Mouse (Mus musculus) neural tube, embryonic 12.5 days (tissue): Measurements from ENCODE around the gene Ntsr1. TPM values are rescaled to one million over a fixed set of nuclear protein-coding genes. Genes with fewer than 3 reads are reported as not detected.

Experiments
- ATAC-seq: fragments of 200-750 bp; cut with Nextera tagmentation; 2 replicates; pipeline ENCODE4 v1.8.0; 2017; ENCODE audit warnings: low read depth, mild to moderate bottlenecking, moderate TSS enrichment, moderate library complexity; ENCODE audit not compliant: low FRiP score
- H3K27ac ChIP-seq: fragments of 300-500 bp; sonication (generic); 2 replicates; pipeline ENCODE4 v1.5.1; 2016
- H3K27me3 ChIP-seq: fragments of 300-500 bp; sonication (generic); replicated peaks from 2 replicates; pipeline ENCODE4 v1.6.1; 2016; ENCODE audit warnings: mild to moderate bottlenecking
- H3K36me3 ChIP-seq: fragments of 300-500 bp; sonication (generic); 2 replicates; pipeline ENCODE4 v1.6.1; 2016; ENCODE audit warnings: mild to moderate bottlenecking
- H3K4me1 ChIP-seq: fragments of 300-500 bp; sonication (generic); 2 replicates; pipeline ENCODE4 v1.6.1; 2016
- H3K4me2 ChIP-seq: fragments of 300-500 bp; sonication (generic); replicated peaks from 2 replicates; pipeline ENCODE4 v1.6.1; 2016; ENCODE audit warnings: mild to moderate bottlenecking
- H3K4me3 ChIP-seq: fragments of 300-500 bp; sonication (generic); 2 replicates; pipeline ENCODE4 v1.5.1; 2016
- H3K9ac ChIP-seq: fragments of 300-500 bp; sonication (generic); 2 replicates; pipeline ENCODE4 v1.6.1; 2016; ENCODE audit warnings: mild to moderate bottlenecking
- H3K9me3 ChIP-seq: fragments of 300-500 bp; sonication (generic); 2 replicates; pipeline ENCODE4 v1.6.1; 2016; ENCODE audit warnings: mild to moderate bottlenecking
- WGBS: fragments of 180-500 bp; shearing (Covaris S2); methylation state at CpG from one replicate; pipeline ENCODE4 v1.1.7; 2016; 5-methylcytosine and 5-hydroxymethylcytosine counted together
- polyA plus RNA-seq: library from polyadenylated mRNA; unstranded; fragments of >200 nt; fragmentation: Nextera tagmentation; extraction: Ambion mirVana; gene quantifications from 2 replicates; pipeline ENCODE4 v1.2.1, GENCODE M21; 2016

Ntsr1 gene
- polyA plus RNA-seq, 1 experiment from 2014 or later, result 0.28 TPM

- peak; percentile 42 for ATAC-seq
- no peaks in the 10 kb centered on the region; the same call in 1 of the 2 replicates for H3K27me3 ChIP-seq
- H3K4me3 ChIP-seq, result no peak overlapping the region
- 5% methylated on average over 21 of the region's 21 CpGs for WGBS
- H3K36me3 ChIP-seq, result no peaks in the 10 kb centered on the region
- H3K4me2 ChIP-seq, result peak overlapping the region; percentile 6; the same call in 1 of the 2 replicates
- no peak overlapping the region for H3K9ac ChIP-seq
- H3K9me3 ChIP-seq, result no peaks in the 10 kb centered on the region
- H3K4me1 ChIP-seq, result peaks cover 3% of the 10 kb centered on the region; the same call in 1 of the 2 replicates
- H3K27ac ChIP-seq, result no peak overlapping the region
These were observed 27.3 kb upstream of the Ntsr1 start for GRCm38 (mm10) chr2:180472306-180473079.

DNA sequence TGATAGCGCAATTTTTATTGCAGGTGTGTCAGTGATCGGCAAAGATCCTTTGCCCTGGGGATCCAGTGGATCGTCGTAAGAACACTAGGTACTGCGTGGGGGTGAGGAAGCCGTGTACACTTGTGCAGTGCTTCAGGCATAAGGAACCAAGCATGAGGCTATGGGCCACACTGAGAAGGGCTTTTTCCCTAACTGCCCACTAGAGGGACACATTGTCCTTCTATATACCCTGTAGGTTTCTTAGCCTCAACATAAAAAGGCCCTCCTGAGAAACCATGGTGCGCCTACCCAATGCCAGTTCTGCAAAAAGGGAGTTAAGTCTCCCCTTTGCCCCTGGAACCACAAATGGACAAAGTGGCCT, 26.7 kb upstream of the Ntsr1 start:
- Histone ChIP-seq H3K27ac (no peak overlapping the region), H3K9me3 (no peaks in the 10 kb centered on the region), H3K27me3 (no peaks in the 10 kb centered on the region; the same call in 1 of the 2 replicates), H3K9ac (no peak overlapping the region), H3K4me3 (no peak overlapping the region), H3K4me1 (peaks cover 3% of the 10 kb centered on the region; the same call in 1 of the 2 replicates), H3K4me2 (0 out of 2 replicates have a peak overlapping the region, but pooled peaks have one; percentile 6), H3K36me3 (no peaks in the 10 kb centered on the region)
- 43% methylated on average over 7 of the region's 7 CpGs for WGBS
- ATAC-seq, result peak; percentile 77; the same call in 1 of the 2 replicates

DNA sequence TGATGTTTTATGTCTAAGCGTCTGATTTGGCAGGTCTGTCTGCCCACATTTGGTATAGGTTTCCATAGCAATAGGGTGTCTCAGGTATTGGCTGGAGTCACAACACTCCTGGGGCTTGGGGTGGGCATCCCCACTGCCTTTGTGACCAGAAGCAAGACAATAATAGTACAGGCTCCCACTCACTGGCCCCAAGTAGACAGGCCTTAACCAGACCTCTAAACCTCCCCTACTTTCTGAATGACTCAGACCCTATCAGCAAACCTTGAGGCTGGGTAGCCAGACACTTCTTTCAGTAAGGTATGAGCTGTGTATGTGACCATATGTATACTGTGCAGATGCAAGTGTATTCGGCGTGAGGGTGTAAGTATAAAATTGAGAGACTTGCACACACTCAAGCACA, 24.9 kb upstream of the Ntsr1 start:
- no peak for ATAC-seq
- no peaks in the 10 kb centered on the region for H3K9me3 ChIP-seq

DNA sequence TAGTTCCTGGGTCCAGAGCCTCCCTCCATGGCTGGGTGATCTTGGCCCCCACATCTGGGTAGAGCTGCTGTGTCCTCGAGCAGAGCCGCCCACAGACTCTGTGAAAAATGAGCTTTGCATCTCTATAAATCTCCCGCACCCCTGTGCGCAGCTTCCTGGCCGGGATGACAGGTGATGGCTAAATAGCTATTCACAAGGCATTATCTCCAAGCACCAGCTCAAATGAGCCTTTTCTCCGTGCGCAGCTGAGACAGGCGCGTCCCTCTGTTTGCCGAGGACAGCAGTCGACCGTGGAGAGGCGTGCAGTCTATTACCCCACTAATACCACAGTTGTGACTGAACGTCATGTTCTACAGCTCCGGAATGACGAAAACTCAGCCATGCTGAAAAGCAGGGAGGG, 17.5 kb upstream of the Ntsr1 start:
- H3K27me3 ChIP-seq, result no peaks in the 10 kb centered on the region; the same call in 1 of the 2 replicates
- H3K36me3 ChIP-seq, result no peaks in the 10 kb centered on the region
- H3K4me1 ChIP-seq, result peaks cover 16% of the 10 kb centered on the region
- no peak overlapping the region for H3K4me3 ChIP-seq
- H3K27ac ChIP-seq, result no peak overlapping the region
- no peaks in the 10 kb centered on the region for H3K9me3 ChIP-seq
- WGBS, result 8% methylated on average over 16 of the region's 16 CpGs
- H3K9ac ChIP-seq, result no peak overlapping the region
- ATAC-seq, result peak; percentile 42; the same call in 1 of the 2 replicates
- H3K4me2 ChIP-seq, result peak overlapping the region; percentile 41

More for the DNA sequence above, 24.9 kb upstream of the Ntsr1 start:
- Histone ChIP-seq H3K4me2 (no peak overlapping the region), H3K9ac (no peak overlapping the region), H3K36me3 (no peaks in the 10 kb centered on the region), H3K27ac (no peak overlapping the region), H3K4me3 (no peak overlapping the region), H3K27me3 (no peaks in the 10 kb centered on the region; the same call in 1 of the 2 replicates), H3K4me1 (peaks cover 3% of the 10 kb centered on the region; the same call in 1 of the 2 replicates)
- WGBS, result 91% methylated on average over 3 of the region's 3 CpGs

GRCm38 (mm10) chr2:180484882-180485281, 14.9 kb upstream of the Ntsr1 start:
- WGBS, result 69% methylated on average over 4 of the region's 4 CpGs
- no peaks in the 10 kb centered on the region for H3K9me3 ChIP-seq
- no peaks in the 10 kb centered on the region for H3K36me3 ChIP-seq
- H3K4me3 ChIP-seq, result no peak overlapping the region
- no peak overlapping the region for H3K9ac ChIP-seq
- H3K4me2 ChIP-seq, result no peak overlapping the region
- no peaks in the 10 kb centered on the region; the same call in 1 of the 2 replicates for H3K27me3 ChIP-seq
- no peak for ATAC-seq
- H3K4me1 ChIP-seq, result peaks cover 22% of the 10 kb centered on the region
- H3K27ac ChIP-seq, result no peak overlapping the region

GRCm38 (mm10) chr2:180485306-180485705, 14.5 kb upstream of the Ntsr1 start:
- H3K27me3 ChIP-seq, result no peaks in the 10 kb centered on the region; the same call in 1 of the 2 replicates
- no peak overlapping the region for H3K9ac ChIP-seq
- 40% methylated on average over 3 of the region's 3 CpGs for WGBS
- H3K4me2 ChIP-seq, result no peak overlapping the region
- H3K36me3 ChIP-seq, result no peaks in the 10 kb centered on the region
- ATAC-seq, result no peak
- no peak overlapping the region for H3K4me3 ChIP-seq
- H3K4me1 ChIP-seq, result peaks cover 22% of the 10 kb centered on the region
- no peaks in the 10 kb centered on the region for H3K9me3 ChIP-seq
- no peak overlapping the region for H3K27ac ChIP-seq

- no peaks in the 10 kb centered on the region for H3K9me3 ChIP-seq
- H3K4me2 ChIP-seq, result peak overlapping the region; percentile 55
- no peaks in the 10 kb centered on the region for H3K27me3 ChIP-seq
- WGBS, result 13% methylated on average over 17 of the region's 17 CpGs
- H3K27ac ChIP-seq, result no peak overlapping the region
- no peak overlapping the region for H3K4me3 ChIP-seq
- no peaks in the 10 kb centered on the region for H3K36me3 ChIP-seq
- 0 out of 2 replicates have a peak, but pooled peaks have one; percentile 9 for ATAC-seq
- no peak overlapping the region for H3K9ac ChIP-seq
- H3K4me1 ChIP-seq, result peaks cover 15% of the 10 kb centered on the region
These were observed 11.5 kb upstream of the Ntsr1 start for GRCm38 (mm10) chr2:180488210-180488751.

DNA sequence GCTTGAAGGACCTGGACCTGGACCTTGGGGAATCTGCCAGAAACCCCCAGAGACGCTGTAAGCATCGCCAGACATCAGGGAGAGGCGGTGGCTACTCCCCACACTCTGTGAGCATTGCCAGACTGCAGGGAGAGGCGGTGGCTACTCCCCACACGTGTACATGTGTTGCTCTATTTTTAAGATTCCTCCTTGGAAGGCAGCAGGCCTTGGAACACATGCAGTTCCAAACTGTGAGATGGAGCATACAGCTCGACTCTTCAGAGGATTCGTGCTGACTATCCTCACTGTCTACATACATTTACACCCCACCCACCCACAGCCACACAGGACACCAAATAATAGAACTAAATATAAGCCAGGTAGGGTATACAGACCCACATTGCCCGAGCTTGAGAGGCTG, 3.9 kb upstream of the Ntsr1 start:
- Histone ChIP-seq H3K9me3 (no peaks in the 10 kb centered on the region), H3K9ac (no peak overlapping the region)

DNA sequence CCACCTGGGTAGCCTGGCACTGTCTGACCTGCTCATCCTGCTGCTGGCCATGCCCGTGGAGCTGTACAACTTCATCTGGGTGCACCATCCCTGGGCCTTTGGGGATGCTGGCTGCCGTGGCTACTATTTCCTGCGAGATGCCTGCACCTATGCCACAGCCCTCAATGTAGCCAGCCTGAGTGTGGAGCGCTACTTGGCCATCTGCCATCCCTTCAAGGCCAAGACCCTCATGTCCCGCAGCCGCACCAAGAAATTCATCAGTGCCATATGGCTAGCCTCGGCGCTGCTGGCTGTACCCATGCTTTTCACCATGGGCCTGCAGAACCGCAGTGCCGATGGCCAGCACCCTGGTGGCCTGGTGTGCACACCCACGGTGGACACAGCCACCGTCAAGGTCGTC, 950 bp downstream of the Ntsr1 start:
- no peak overlapping the region for H3K27ac ChIP-seq
- no peaks in the 10 kb centered on the region for H3K9me3 ChIP-seq
- ATAC-seq, result no peak

More for the DNA sequence above, 3.9 kb upstream of the Ntsr1 start:
- no peak overlapping the region for H3K4me2 ChIP-seq
- no peak overlapping the region for H3K27ac ChIP-seq
- H3K4me1 ChIP-seq, result peaks cover 18% of the 10 kb centered on the region
- ATAC-seq, result no peak
- no peak overlapping the region for H3K4me3 ChIP-seq
- H3K36me3 ChIP-seq, result no peaks in the 10 kb centered on the region
- 79% methylated on average over 8 of the region's 8 CpGs for WGBS
- H3K27me3 ChIP-seq, result peaks cover 26% of the 10 kb centered on the region

DNA sequence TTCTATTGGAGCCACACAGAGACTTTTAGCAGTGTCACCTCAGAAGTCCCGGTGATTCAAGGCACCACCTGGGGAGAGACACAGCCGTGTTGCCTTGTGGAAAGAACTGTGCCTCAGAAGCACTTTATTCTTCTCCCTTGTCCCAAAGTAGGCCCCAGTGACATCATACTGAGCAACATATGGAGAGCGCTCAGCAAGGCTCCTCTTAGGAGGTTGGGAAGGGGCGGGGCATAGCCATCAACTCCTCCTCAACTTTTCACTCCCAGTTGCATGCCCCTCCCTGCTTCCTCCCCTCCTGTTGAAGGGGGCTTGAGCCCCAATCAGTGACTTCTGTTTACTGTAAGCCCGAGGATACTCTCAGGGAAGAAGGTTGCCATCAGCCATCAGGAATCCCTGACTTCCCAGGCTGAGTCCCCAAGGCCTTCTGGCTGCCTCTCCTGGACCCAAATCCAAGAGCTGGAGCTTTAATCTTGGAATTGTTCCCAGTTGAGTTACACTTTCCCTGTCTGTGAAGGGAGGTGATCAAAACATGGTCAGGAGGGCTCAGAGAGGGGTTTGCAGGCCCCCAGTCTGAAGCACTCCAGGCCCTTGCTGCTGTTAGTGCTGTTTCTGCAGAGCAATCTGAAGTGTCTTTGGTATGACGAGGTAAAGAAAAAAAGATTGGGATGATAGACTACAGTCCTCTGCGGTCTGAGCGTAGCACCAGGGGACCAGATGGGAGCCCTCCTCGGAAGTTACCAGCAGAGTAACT, 1.6 kb downstream of the Ntsr1 start:
- no peak for ATAC-seq
- 38% methylated on average over 9 of the region's 9 CpGs for WGBS
- H3K36me3 ChIP-seq, result no peaks in the 10 kb centered on the region
- no peak overlapping the region for H3K9ac ChIP-seq
- H3K4me1 ChIP-seq, result peaks cover 25% of the 10 kb centered on the region
- peaks cover 41% of the 10 kb centered on the region for H3K27me3 ChIP-seq
- H3K4me3 ChIP-seq, result no peak overlapping the region
- no peaks in the 10 kb centered on the region for H3K9me3 ChIP-seq
- 0 out of 2 replicates have a peak overlapping the region, but pooled peaks have one; percentile 9 for H3K4me2 ChIP-seq
- H3K27ac ChIP-seq, result no peak overlapping the region

More for the DNA sequence above, 950 bp downstream of the Ntsr1 start:
- peaks cover 41% of the 10 kb centered on the region for H3K27me3 ChIP-seq
- 44% methylated on average over 13 of the region's 13 CpGs for WGBS
- H3K4me3 ChIP-seq, result no peak overlapping the region
- 0 out of 2 replicates have a peak overlapping the region, but pooled peaks have one; percentile 9 for H3K4me2 ChIP-seq
- H3K36me3 ChIP-seq, result no peaks in the 10 kb centered on the region
- peaks cover 25% of the 10 kb centered on the region for H3K4me1 ChIP-seq
- no peak overlapping the region for H3K9ac ChIP-seq

DNA sequence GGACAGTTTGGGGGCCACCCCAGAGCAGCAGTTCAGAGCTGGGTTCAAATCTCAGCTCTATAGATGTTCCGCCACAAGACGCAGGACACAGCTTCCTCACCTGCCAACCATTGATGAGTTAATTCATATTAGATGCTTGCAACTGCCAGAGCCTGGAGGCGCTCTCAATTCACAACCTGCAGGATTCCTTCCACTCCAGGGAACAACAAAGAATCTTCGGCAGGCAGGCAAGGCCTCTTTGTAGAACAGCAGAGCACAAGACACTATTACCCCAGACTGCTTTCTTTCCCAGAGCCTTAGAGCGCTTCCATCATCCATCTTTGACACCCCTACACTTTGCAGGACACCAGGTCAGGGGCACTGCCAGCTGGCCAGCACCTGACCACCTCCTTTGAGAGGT, 6.5 kb downstream of the Ntsr1 start:
- 35% methylated on average over 5 of the region's 5 CpGs for WGBS
- no peaks in the 10 kb centered on the region for H3K9me3 ChIP-seq
- no peak for ATAC-seq
- no peak overlapping the region for H3K27ac ChIP-seq
- no peak overlapping the region for H3K9ac ChIP-seq
- no peak overlapping the region for H3K4me3 ChIP-seq
- no peak overlapping the region for H3K4me2 ChIP-seq
- no peaks in the 10 kb centered on the region for H3K36me3 ChIP-seq
- H3K27me3 ChIP-seq, result peaks cover 11% of the 10 kb centered on the region
- H3K4me1 ChIP-seq, result peaks cover 3% of the 10 kb centered on the region; the same call in 1 of the 2 replicates
